Mouse (Mus musculus): ENCODE measurements around the gene Mustn1. TPM values are rescaled to one million over a fixed set of nuclear protein-coding genes. Genes with fewer than 3 reads are reported as not detected.

The Mustn1 gene
- polyA plus RNA-seq, 1 experiment from 2014 or later = 1.9 TPM

- no peaks in the 10 kb centered on the region for H3K27me3 ChIP-seq
- 94% methylated on average over 3 of the region's 3 CpGs for WGBS
- H3K4me2 ChIP-seq = no peak overlapping the region
- H3K9me3 ChIP-seq = no peaks in the 10 kb centered on the region
- H3K27ac ChIP-seq (replicated peaks) = no peak overlapping the region
- 0 out of 2 replicates have a peak, but pooled peaks cover 2% of the 10 kb centered on the region for H3K36me3 ChIP-seq
- no peaks in the 10 kb centered on the region for H3K4me1 ChIP-seq (replicated peaks)
- ATAC-seq (ENCODE audit: low read depth) = no peak
- no peak overlapping the region for H3K4me3 ChIP-seq
- no peak overlapping the region for H3K9ac ChIP-seq
Observed at GRCm38 (mm10) chr14:30881718-30882108, 2.7 kb downstream of the Mustn1 start.

DNA sequence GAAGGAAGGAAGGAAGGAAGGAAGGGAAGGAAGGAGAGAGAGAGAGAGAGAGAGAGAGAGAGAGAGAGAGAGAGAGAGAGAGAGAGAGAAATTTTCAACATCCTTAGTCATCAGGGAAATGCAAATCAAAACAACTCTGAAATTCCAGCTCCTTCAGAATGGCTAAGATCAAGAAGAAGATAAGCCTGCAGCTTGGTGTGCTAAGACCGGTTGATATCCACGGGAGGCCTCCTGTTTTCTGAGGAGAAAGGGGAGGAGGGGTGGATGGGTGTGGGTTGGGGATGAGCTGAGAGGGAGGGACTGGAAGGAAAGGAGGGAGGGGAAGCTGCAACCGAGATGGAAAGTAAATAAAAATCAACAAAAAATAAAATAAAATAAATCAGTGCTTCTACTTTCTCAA lies 6.3 kb downstream of the Mustn1 start:
- Histone ChIP-seq H3K4me3 (no peak overlapping the region), H3K36me3 (no peaks in the 10 kb centered on the region)
- ATAC-seq (ENCODE audit: low read depth) = no peak

DNA sequence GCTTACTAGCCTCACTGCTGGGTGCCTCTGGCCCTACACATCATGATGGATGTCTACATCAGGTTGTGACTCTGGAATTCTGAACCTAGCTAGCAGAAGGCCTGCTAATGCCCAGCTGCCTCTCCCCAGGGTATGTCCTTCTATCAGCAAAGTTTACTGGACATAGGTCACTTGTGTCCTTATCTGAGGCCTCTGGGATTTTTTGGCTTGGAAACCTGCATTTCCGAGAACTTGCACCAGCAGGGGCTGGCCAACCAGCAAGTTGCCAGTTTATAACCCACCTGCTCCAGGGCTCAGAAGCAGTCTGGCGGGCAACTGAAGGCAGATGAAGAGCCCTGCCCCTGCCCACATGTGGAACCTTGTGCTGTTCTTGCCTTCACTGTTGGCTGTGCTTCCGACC lies 7.2 kb downstream of the Mustn1 start, which contains the start of gene Itih4:
Itih4 (plus strand) TSS at position 273 of the 400 bp plus-strand sequence.
- no peaks in the 10 kb centered on the region for H3K9me3 ChIP-seq
- ATAC-seq (ENCODE audit: low read depth) = no peak
- H3K27ac ChIP-seq (replicated peaks) = no peak within 1 kb of the TSS
- H3K4me1 ChIP-seq (replicated peaks) = peaks cover 6% of the 10 kb centered on the region; the same call in 1 of the 2 replicates
- 77% methylated on average over 3 of the region's 3 CpGs for WGBS
- H3K36me3 ChIP-seq = no peaks in the 10 kb centered on the region
- H3K4me3 ChIP-seq = no peak within 1 kb of the TSS
- no peaks in the 10 kb centered on the region for H3K27me3 ChIP-seq
- H3K4me2 ChIP-seq = no peak within 1 kb of the TSS
- H3K9ac ChIP-seq = no peak within 1 kb of the TSS

More for the DNA sequence above, 6.3 kb downstream of the Mustn1 start:
- Histone ChIP-seq H3K9ac (no peak overlapping the region), H3K9me3 (no peaks in the 10 kb centered on the region), H3K27ac (replicated peaks) (no peak overlapping the region), H3K27me3 (no peaks in the 10 kb centered on the region), H3K4me2 (no peak overlapping the region), H3K4me1 (replicated peaks) (peaks cover 6% of the 10 kb centered on the region; the same call in 1 of the 2 replicates)
- 29% methylated on average over 3 of the region's 3 CpGs for WGBS

- ATAC-seq (ENCODE audit: low read depth) = no peak
- H3K4me2 ChIP-seq = 0 out of 2 replicates have a peak overlapping the region, but pooled peaks have one; percentile 13
- peaks cover 6% of the 10 kb centered on the region; the same call in 1 of the 2 replicates for H3K4me1 ChIP-seq (replicated peaks)
- no peak overlapping the region for H3K4me3 ChIP-seq
- no peaks in the 10 kb centered on the region for H3K9me3 ChIP-seq
- no peak overlapping the region for H3K27ac ChIP-seq (replicated peaks)
- H3K9ac ChIP-seq = no peak overlapping the region
- H3K27me3 ChIP-seq = no peaks in the 10 kb centered on the region
- WGBS = 22% methylated on average over 9 of the region's 9 CpGs
- H3K36me3 ChIP-seq = no peaks in the 10 kb centered on the region
Observed at GRCm38 (mm10) chr14:30888271-30888732, 9.3 kb downstream of the Mustn1 start.

GRCm38 (mm10) chr14:30899972-30900371 lies 21.0 kb downstream of the Mustn1 start:
- H3K4me3 ChIP-seq = no peak overlapping the region
- H3K9me3 ChIP-seq = no peaks in the 10 kb centered on the region
- H3K4me2 ChIP-seq = no peak overlapping the region
- no peaks in the 10 kb centered on the region for H3K36me3 ChIP-seq
- no peaks in the 10 kb centered on the region for H3K4me1 ChIP-seq (replicated peaks)
- 24% methylated on average over 3 of the region's 3 CpGs for WGBS
- no peaks in the 10 kb centered on the region for H3K27me3 ChIP-seq
- no peak overlapping the region for H3K27ac ChIP-seq (replicated peaks)
- ATAC-seq (ENCODE audit: low read depth) = no peak
- no peak overlapping the region for H3K9ac ChIP-seq

DNA sequence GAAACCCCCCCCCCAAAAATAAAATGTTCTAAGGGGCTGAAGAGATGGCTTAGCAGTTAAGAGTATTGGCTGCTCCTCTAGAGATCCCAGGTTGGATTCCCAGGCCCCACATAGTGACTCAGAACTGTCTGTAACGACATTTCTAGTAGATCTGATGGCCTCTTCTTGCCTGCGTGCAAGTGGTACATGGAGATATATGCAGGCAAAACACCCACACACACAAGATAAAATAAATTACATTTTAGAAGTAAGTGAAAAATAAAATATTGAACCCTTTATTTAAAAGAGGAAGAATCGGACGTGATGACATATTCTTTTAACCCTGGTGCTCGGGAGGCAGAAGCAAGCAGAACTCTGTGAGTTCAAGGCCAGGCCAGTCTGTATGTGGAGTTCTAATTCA lies 23.6 kb downstream of the Mustn1 start:
- H3K9ac ChIP-seq = no peak overlapping the region
- WGBS = 92% methylated on average over 5 of the region's 5 CpGs
- no peak for ATAC-seq (ENCODE audit: low read depth)
- no peaks in the 10 kb centered on the region for H3K27me3 ChIP-seq
- no peaks in the 10 kb centered on the region for H3K9me3 ChIP-seq
- no peak overlapping the region for H3K4me2 ChIP-seq
- H3K4me3 ChIP-seq = no peak overlapping the region
- H3K4me1 ChIP-seq (replicated peaks) = no peaks in the 10 kb centered on the region
- no peak overlapping the region for H3K27ac ChIP-seq (replicated peaks)
- H3K36me3 ChIP-seq = no peaks in the 10 kb centered on the region

GRCm38 (mm10) chr14:30903036-30903435 lies 24.0 kb downstream of the Mustn1 start:
- no peaks in the 10 kb centered on the region for H3K27me3 ChIP-seq
- no peaks in the 10 kb centered on the region for H3K4me1 ChIP-seq (replicated peaks)
- no peak overlapping the region for H3K4me2 ChIP-seq
- H3K4me3 ChIP-seq = no peak overlapping the region
- WGBS = 60% methylated on average over 3 of the region's 3 CpGs
- no peak overlapping the region for H3K9ac ChIP-seq
- ATAC-seq (ENCODE audit: low read depth) = no peak
- no peaks in the 10 kb centered on the region for H3K36me3 ChIP-seq
- no peaks in the 10 kb centered on the region for H3K9me3 ChIP-seq
- no peak overlapping the region for H3K27ac ChIP-seq (replicated peaks)

DNA sequence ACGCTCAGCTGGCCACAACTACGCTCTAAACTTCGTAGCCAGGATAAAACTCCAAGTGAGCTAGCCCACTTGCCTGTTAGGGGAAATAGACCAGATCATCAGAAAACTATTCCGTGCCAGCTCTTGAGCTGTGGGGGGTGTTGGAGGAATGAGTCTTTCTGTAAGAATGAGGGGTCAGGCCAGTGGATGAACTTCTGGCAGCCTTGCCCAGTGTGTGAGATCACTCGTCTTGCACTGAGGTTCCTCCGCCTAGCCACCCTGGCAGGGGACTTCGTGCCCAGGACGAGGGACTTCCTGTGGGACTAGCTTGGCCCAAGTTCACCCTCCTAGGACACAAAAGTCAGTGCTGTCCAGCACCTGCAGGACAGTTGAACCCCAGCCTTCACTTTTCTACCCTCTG lies 25.3 kb downstream of the Mustn1 start:
- no peak overlapping the region for H3K4me3 ChIP-seq
- 88% methylated on average over 8 of the region's 8 CpGs for whole genome bisulfite sequencing
- ATAC-seq (ENCODE audit: low read depth) = no peak

DNA sequence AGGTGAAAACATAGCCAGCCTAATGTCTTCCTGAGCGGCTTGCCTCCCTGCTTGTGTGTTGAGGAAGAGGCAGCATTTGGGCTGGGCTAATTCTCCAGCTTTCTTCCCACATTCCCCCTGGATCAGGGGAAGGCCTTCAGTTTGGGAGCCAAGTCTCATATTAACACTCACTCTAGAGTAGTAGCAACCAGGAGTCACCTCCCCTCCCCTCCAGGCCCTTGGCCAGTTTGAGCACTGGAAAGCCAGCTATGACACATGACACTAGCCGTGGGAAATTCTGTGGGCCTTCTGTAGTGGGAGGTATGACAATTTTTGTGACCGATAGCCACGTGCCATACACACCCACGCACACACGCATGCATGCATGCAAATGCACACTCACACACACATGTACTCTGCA lies 27.0 kb downstream of the Mustn1 start:
- H3K36me3 ChIP-seq = no peaks in the 10 kb centered on the region
- no peak overlapping the region for H3K4me2 ChIP-seq
- no peak overlapping the region for H3K27ac ChIP-seq (replicated peaks)
- no peak overlapping the region for H3K4me3 ChIP-seq
- ATAC-seq (ENCODE audit: low read depth) = no peak
- WGBS = 96% methylated on average over 6 of the region's 6 CpGs
- H3K9ac ChIP-seq = no peak overlapping the region
- no peaks in the 10 kb centered on the region for H3K27me3 ChIP-seq
- no peaks in the 10 kb centered on the region for H3K4me1 ChIP-seq (replicated peaks)
- H3K9me3 ChIP-seq = no peaks in the 10 kb centered on the region

More for the DNA sequence above, 25.3 kb downstream of the Mustn1 start:
- no peaks in the 10 kb centered on the region for H3K4me1 ChIP-seq (replicated peaks)
- H3K4me2 ChIP-seq = no peak overlapping the region
- no peak overlapping the region for H3K9ac ChIP-seq
- no peak overlapping the region for H3K27ac ChIP-seq (replicated peaks)
- H3K36me3 ChIP-seq = no peaks in the 10 kb centered on the region
- no peaks in the 10 kb centered on the region for H3K9me3 ChIP-seq
- H3K27me3 ChIP-seq = no peaks in the 10 kb centered on the region

DNA sequence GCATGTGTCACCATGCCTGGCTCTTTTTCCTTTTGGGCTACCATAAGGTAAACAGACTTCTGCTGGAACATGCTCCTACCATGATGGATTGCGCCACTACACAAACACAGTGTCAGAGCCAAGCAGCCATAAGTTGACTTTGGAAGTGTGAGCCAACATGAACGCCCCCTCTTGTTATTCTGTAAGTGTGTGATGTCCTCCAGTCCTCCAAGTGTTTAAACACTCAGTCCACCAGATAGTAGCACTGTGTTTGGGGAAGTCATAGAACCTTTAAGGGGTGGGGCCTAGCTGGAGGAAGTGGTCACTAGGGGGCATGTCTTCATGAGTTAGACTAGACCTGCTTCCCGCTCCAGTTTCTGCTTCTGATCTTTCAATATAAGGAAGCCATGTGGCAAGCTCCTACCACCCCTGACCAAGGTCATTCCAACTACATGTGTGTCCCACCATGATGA lies 28.8 kb downstream of the Mustn1 start:
- Histone ChIP-seq H3K27ac (replicated peaks) (no peak overlapping the region), H3K9me3 (no peaks in the 10 kb centered on the region), H3K36me3 (no peaks in the 10 kb centered on the region), H3K4me1 (replicated peaks) (no peaks in the 10 kb centered on the region), H3K9ac (no peak overlapping the region), H3K4me2 (no peak overlapping the region), H3K27me3 (no peaks in the 10 kb centered on the region), H3K4me3 (no peak overlapping the region)
- no peak for ATAC-seq (ENCODE audit: low read depth)
- 77% methylated on average over 3 of the region's 3 CpGs for WGBS

DNA sequence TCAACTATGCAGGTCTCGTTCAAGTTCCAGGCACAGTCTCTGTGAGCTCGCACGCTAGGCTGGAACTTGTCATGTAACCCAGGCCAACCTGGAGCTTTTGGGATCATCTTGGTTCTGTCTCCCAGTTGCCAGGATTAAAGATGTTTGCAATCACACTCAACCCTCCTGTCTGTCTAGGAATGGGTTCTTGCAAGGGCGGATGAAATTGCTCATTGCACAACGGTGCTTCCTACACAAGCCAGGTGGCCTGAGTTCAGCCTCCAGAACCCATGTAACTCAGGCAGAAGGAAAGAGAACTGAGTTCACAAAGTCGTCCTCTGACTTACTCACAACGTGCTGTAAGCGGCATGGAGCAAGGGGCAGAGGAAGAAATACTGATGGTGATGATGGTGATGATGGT lies 32.1 kb downstream of the Mustn1 start:
- WGBS = 92% methylated on average over 8 of the region's 8 CpGs

DNA sequence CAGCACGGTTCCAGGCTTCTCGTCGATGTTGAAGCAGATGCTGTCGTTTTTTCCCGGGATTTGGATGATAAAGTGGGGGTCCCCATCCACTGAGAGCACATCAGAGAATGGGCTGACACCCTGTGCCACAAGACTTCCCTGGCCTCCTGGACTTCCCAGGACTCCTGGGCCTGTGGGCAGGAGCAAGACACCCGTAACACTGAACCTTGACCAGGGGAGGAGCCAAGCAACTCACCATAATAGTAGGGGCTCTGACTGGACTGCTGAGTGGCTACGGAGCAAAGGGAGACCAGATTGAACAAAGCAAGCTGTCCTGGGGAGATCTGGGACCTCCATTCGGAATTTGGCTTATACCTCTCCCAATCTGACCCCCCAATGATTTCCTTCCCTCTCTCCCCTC lies 33.6 kb downstream of the Mustn1 start:
- no peak for ATAC-seq (ENCODE audit: low read depth)
- no peaks in the 10 kb centered on the region for H3K36me3 ChIP-seq
- H3K4me2 ChIP-seq = no peak overlapping the region
- H3K9ac ChIP-seq = no peak overlapping the region
- no peaks in the 10 kb centered on the region for H3K4me1 ChIP-seq (replicated peaks)
- no peak overlapping the region for H3K4me3 ChIP-seq
- H3K27ac ChIP-seq (replicated peaks) = no peak overlapping the region
- no peaks in the 10 kb centered on the region for H3K27me3 ChIP-seq
- WGBS = 85% methylated on average over 8 of the region's 8 CpGs
- H3K9me3 ChIP-seq = no peaks in the 10 kb centered on the region

More for the DNA sequence above, 32.1 kb downstream of the Mustn1 start:
- Histone ChIP-seq H3K9ac (no peak overlapping the region), H3K36me3 (no peaks in the 10 kb centered on the region), H3K4me1 (replicated peaks) (no peaks in the 10 kb centered on the region), H3K27ac (replicated peaks) (no peak overlapping the region), H3K4me2 (no peak overlapping the region), H3K4me3 (no peak overlapping the region), H3K27me3 (no peaks in the 10 kb centered on the region), H3K9me3 (no peaks in the 10 kb centered on the region)
- ATAC-seq (ENCODE audit: low read depth) = no peak

DNA sequence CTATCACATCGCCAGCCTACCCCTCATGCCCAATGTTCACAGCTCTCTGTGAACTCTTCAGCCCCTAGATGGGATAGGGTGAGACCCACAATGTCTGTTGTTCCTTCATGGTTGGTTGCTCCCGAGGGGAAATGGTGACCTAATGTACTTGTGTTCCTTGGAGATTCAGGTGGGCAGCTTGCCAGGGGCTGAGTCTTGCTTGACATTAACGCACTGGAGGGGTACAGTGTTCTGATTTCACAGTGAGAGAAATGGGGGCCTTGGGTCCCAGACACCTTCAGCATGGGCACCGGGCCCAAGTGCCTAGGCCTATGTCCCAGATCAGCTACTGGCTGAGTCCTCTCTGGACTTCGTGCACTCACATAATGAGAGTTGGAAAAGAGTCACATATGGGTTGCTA lies 34.4 kb downstream of the Mustn1 start:
- H3K4me3 ChIP-seq = no peak overlapping the region
- ATAC-seq (ENCODE audit: low read depth) = no peak
- H3K4me2 ChIP-seq = no peak overlapping the region
- no peaks in the 10 kb centered on the region for H3K4me1 ChIP-seq (replicated peaks)
- no peaks in the 10 kb centered on the region for H3K36me3 ChIP-seq
- no peak overlapping the region for H3K27ac ChIP-seq (replicated peaks)
- WGBS = 86% methylated on average over 5 of the region's 5 CpGs
- no peaks in the 10 kb centered on the region for H3K27me3 ChIP-seq
- H3K9me3 ChIP-seq = no peaks in the 10 kb centered on the region
- H3K9ac ChIP-seq = no peak overlapping the region
